Mouse (Mus musculus): ENCODE data around the gene Dnah12. TPM values are rescaled to one million over a fixed set of nuclear protein-coding genes. Genes with fewer than 3 reads are reported as not detected.
"Not testable (repeated sequence)": the region's sequence is repeated elsewhere in the genome, so short reads cannot be mapped to it uniquely, and the experiment has no call there.

The Dnah12 gene
- total RNA-seq, 2 experiments from 2014 or later: not detected

- intact Hi-C loops (cut with DNase I): no loop called here
- no peak for DNase-seq
These were observed 174.3 kb downstream of the Dnah12 start for GRCm38 (mm10) chr14:26867356-26867755.

- no peak for DNase-seq
- intact Hi-C loops (cut with DNase I): no loop called here
These were observed 175.2 kb downstream of the Dnah12 start for GRCm38 (mm10) chr14:26868299-26868698.

DNA sequence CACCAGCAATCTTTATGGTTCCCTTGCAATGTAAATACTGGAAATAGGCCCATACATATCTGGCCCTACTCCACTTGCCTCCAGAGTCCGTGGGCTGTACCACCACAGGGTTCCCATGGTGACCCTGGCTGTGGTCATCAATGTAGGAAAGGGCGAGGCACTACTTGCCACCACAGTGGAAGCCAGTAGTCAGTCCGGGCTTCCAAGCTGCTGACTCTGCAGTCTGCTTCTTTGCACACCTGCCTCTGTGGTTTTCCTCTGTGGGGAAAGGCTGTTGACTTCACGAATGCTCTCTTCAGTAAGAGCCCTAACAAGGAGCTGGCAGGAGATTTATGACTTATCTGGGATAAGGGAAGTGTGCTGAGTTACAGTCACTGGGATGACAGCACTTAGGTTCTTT is 185.7 kb downstream of the Dnah12 start:
- no peak for DNase-seq
- intact Hi-C loops (cut with DNase I): no loop called here

- intact Hi-C loops (cut with DNase I): loop anchor here (10.0 kb wide), 1 partner anchor 415 kb away; no protein-coding TSS in a partner anchor
- DNase-seq: no peak
These were observed 186.9 kb downstream of the Dnah12 start for GRCm38 (mm10) chr14:26879976-26880375.

DNA sequence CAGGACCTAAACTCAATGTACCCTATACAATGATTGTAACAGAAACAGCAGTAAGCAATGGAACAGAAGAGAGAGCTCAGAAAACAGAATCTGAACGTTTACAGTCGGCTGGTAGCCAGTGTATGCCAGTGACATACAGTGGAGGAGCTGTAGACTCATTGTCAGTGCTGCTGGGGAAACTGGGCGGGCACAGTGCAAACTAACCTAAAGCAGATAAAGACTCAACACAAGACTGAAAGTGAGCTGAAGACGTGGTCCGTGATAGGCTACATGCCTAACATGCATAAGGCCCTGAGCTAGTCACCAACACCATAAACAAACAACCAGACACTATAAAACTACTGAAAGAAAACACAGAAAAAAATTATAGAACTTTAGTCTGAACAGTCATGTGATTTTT is 188.6 kb downstream of the Dnah12 start:
- intact Hi-C loops (cut with DNase I): loop anchor here (10.0 kb wide), 1 partner anchor 417 kb away; no protein-coding TSS in a partner anchor
- no peak for DNase-seq

DNA sequence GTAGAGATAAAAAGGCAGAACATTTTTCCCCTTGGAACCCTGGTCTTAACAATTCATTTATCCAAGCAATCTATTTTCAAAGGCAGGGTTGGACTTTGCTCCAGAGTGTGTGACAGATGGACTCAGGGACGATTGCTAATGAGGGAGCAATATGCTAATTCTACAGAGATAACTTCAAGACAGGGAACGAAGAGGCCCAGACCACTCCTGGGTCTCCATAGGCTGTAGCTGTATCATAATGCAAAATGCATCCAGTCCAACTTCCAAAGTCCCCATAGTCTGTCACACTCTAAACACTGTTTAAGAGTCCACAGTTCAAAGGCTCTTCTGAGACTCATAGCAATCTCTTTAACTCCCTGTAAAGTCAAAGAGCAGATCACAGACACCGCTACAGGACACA is 194.2 kb downstream of the Dnah12 start:
- intact Hi-C loops (cut with DNase I): loop anchor here (10.0 kb wide), 1 partner anchor 422 kb away; no protein-coding TSS in a partner anchor
- no peak for DNase-seq

GRCm38 (mm10) chr14:26890777-26891176 is 197.7 kb downstream of the Dnah12 start:
- DNase-seq: no peak
- intact Hi-C loops (cut with DNase I): no loop called here

- intact Hi-C loops (cut with DNase I): no loop called here
- DNase-seq: no peak
These were observed 201.3 kb downstream of the Dnah12 start, which contains the start of gene Asb14 for GRCm38 (mm10) chr14:26894392-26894791. Gene Asb14, plus strand, starts transcription at chr14:26894557.

- no peak for DNase-seq
- intact Hi-C loops (cut with DNase I): no loop called here
These were observed 206.4 kb downstream of the Dnah12 start for GRCm38 (mm10) chr14:26899490-26899889.

- no peak for DNase-seq
- intact Hi-C loops (cut with DNase I): no loop called here
These were observed 207.8 kb downstream of the Dnah12 start for GRCm38 (mm10) chr14:26900893-26901292.

DNA sequence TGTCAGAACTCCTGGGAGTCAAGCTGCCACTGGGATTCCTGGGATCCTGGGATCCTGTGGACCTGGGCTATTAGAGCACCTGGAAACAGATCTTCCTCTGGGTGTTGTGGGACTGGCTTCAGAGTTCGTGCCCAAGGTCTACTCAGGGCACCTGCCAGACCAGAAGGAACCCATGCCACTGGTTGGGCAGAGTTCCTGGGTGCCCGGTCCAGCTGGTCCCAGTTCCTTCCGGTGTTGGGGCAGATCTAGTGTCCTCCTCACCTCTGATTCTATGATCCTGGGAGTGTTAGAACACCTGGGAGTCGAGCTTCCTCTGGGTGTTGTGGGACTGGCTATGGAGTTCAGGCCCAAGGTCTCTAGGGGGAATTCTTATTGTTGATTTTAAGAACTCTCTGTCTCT is 214.3 kb downstream of the Dnah12 start:
- intact Hi-C loops (cut with DNase I): no loop called here
- DNase-seq: no peak

GRCm38 (mm10) chr14:26910461-26910860 is 217.4 kb downstream of the Dnah12 start:
- intact Hi-C loops (cut with DNase I); DNase-seq: not testable (repeated sequence)

- intact Hi-C loops (cut with DNase I): no loop called here
- no peak for DNase-seq
These were observed 218.1 kb downstream of the Dnah12 start for GRCm38 (mm10) chr14:26911201-26911600.

GRCm38 (mm10) chr14:26911826-26912225 is 218.8 kb downstream of the Dnah12 start:
- no peak for DNase-seq
- intact Hi-C loops (cut with DNase I): no loop called here

DNA sequence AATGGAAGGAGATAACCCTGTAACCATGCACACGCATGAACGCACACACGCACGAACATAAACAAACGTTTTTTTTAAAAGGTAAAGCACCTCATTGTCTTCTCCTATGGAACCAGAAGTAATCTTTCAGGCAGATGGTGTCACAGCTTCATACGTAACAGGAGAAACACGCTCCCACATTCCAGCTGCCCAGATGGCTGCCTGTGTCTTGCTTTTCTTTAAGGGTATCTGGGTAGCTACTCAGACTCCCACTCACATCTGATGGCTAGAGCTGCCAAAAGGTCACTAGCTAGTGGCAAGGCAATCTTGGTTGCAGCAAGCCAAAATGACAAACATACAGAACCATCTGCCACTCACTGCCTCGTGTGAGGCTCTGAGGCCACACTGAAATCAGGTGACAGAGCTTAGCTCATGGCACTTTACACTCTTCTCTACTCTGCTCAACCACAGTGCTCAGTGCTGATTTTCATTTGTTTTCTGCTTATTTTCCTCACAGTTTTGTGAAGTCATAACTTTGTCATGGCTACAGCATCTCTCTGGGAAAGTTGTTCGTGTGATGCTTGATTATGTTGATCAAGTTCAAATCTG is 220.7 kb downstream of the Dnah12 start:
- DNase-seq: no peak
- intact Hi-C loops (cut with DNase I): no loop called here

DNA sequence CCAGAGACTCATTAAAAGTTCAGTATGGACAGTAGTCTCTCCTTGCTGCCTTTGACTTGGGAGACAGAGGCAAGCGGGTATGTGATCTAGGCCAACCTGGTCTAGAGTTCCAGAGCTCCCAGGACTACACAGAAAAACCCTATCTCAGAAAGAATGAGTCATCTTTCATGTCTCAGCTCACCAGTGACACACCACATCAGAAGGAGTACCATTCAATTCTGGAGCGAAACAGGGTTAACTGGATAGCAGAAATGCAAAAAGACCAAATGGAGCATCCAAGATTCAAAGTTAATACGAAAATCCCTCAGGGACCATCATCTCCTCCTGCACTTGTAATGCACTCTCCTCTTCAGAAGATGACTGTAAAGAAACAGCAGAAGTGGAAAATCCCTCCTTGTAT is 226.2 kb downstream of the Dnah12 start:
- DNase-seq: no peak
- intact Hi-C loops (cut with DNase I): no loop called here

- DNase-seq: no peak
- intact Hi-C loops (cut with DNase I): no loop called here
These were observed 230.8 kb downstream of the Dnah12 start for GRCm38 (mm10) chr14:26923702-26924421.

DNA sequence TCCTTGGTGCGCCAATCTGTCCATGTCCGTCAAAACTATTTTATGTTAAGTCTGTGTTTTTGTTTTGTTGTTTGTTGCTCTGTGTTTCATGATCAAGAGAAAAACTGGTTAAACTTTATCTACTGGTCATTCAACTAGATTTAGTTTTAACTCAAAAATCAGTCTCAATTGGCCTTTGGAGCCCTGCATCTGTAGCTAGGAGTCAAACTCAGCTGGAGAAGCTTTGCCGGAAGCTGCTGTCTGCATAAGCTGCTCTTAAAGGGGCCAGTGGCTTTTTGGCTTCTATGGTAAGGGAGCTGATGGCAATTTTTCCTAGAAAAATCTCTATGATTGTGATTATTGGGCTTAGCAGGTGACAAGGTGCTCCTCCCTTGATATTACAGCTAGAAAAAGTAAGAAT is 241.8 kb downstream of the Dnah12 start:
- no peak for DNase-seq
- intact Hi-C loops (cut with DNase I): no loop called here

DNA sequence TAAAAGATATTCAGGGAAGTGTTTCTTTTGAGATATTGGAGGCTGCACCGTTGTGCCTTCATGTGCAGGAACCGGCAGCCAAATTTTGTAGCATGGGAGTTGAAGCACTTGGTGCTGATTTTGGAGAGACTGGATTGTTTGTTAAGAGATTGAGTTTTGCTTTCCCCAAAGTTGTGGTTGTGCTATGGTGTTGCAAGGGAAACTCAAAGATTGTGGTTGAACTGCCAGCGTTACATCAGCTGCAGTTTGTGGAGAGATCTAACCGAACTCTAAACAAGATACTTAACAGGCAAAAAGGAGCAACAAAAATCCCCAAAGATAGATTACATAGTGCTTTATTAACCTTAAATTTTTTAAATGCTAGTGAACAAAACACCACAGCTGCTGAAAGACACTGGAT is 242.5 kb downstream of the Dnah12 start:
- intact Hi-C loops (cut with DNase I): no loop called here
- DNase-seq: no peak

Measured in gastrocnemius, postnatal 36 days (tissue).